Mouse (Mus musculus) midbrain, embryonic 13.5 days (tissue): Measurements from ENCODE around the gene Klkb1. TPM values are rescaled to one million over a fixed set of nuclear protein-coding genes. Genes with fewer than 3 reads are reported as not detected.
"Not testable (repeated sequence)": the region's sequence is repeated elsewhere in the genome, so short reads cannot be mapped to it uniquely, and the experiment has no call there.

Experiments
- ATAC-seq: fragments of 200-750 bp; cut with Nextera tagmentation; 2 replicates; pipeline ENCODE4 v1.8.0; 2017; ENCODE audit warnings: mild to moderate bottlenecking, moderate TSS enrichment, moderate library complexity
- H3K27ac ChIP-seq: fragments of 300-500 bp; sonication (generic); 2 replicates; pipeline ENCODE4 v1.5.1; 2015; ENCODE audit warnings: inconsistent platforms, mild to moderate bottlenecking, moderate library complexity
- H3K27me3 ChIP-seq: fragments of 300-500 bp; sonication (generic); 2 replicates; pipeline ENCODE4 v1.6.1; 2015; ENCODE audit warnings: mild to moderate bottlenecking, inconsistent platforms
- H3K36me3 ChIP-seq: fragments of 300-500 bp; sonication (generic); 2 replicates; pipeline ENCODE4 v1.6.1; 2015; ENCODE audit warnings: mild to moderate bottlenecking, inconsistent platforms
- H3K4me1 ChIP-seq: fragments of 300-500 bp; sonication (generic); replicated peaks from 2 replicates; pipeline ENCODE4 v1.6.1; 2015; ENCODE audit warnings: inconsistent platforms
- H3K4me2 ChIP-seq: fragments of 300-500 bp; sonication (generic); replicated peaks from 2 replicates; pipeline ENCODE4 v1.6.1; 2015; ENCODE audit warnings: moderate library complexity, mild to moderate bottlenecking, inconsistent platforms
- H3K4me3 ChIP-seq: fragments of 300-500 bp; sonication (generic); replicated peaks from 2 replicates; pipeline ENCODE4 v1.5.1; 2015; ENCODE audit warnings: mild to moderate bottlenecking, inconsistent platforms
- H3K9ac ChIP-seq: fragments of 300-500 bp; sonication (generic); replicated peaks from 2 replicates; pipeline ENCODE4 v1.6.1; 2015; ENCODE audit warnings: mild to moderate bottlenecking, inconsistent platforms
- H3K9me3 ChIP-seq: fragments of 300-500 bp; sonication (generic); 2 replicates; pipeline ENCODE4 v1.6.1; 2016; ENCODE audit warnings: mild to moderate bottlenecking, inconsistent platforms
- WGBS: fragments of 180-500 bp; shearing (Covaris S2); methylation state at CpG from one replicate; pipeline ENCODE4 v1.1.7; 2015; 5-methylcytosine and 5-hydroxymethylcytosine counted together
- polyA plus RNA-seq: library from polyadenylated mRNA; unstranded; fragments of >200 nt; fragmentation: Nextera tagmentation; extraction: Ambion mirVana; gene quantifications from 2 replicates; pipeline ENCODE4 v1.2.1, GENCODE M21; 2015

Klkb1 gene
- 0.04 TPM in 1 of 2 replicates, not detected in the other for polyA plus RNA-seq

DNA sequence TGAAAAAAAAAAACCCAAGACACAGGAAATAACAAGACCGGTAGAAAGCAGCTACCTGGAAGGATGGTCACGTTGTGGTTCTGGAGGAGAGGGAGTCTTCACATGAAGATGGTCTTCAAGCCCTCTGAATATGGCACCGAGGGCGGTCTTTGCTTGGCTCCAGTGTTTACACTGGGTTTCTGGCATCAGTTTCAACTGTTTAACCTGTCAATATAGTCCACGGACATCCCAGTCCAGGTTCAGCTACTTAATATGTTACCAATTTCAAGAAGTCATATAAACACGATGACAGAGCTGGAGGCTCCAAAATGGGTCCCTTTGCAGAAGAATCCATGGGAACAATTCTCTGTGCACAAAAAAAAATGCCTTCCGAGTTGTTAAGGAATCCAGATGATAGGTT lies at the start of gene Klkb1:
TSS of gene Klkb1 (minus strand) at position 173 of the 400 bp plus-strand sequence.
- no peak within 1 kb of the TSS for H3K4me3 ChIP-seq
- no peak for ATAC-seq
- 94% methylated on average over 7 of the region's 7 CpGs for WGBS
- H3K36me3 ChIP-seq: no peaks in the 10 kb centered on the region
- H3K9me3 ChIP-seq: no peaks in the 10 kb centered on the region
- H3K27me3 ChIP-seq: no peaks in the 10 kb centered on the region
- H3K4me2 ChIP-seq: no peak within 1 kb of the TSS
- no peaks in the 10 kb centered on the region for H3K4me1 ChIP-seq
- H3K27ac ChIP-seq: no peak within 1 kb of the TSS
- no peak within 1 kb of the TSS for H3K9ac ChIP-seq

DNA sequence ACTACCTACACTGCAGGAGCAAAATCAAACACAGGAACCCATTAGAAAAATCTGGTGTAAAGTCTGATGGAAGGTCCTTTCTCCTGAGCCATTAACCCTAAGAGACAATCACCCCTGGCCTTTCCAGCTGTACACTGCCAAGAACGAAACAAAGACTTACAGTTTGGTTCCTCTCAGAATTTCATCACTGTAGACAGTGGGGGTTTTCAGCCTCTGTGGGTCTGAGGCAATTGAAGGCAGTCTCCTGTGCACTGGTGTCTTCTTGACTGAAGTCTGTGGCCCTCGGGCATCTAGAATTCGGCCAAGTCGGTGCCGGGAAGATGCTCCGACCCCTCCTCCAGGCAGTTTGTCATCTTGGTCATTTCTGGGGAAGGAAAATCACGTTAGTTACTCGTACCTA lies 49.6 kb upstream of the Klkb1 start:
- H3K36me3 ChIP-seq: no peaks in the 10 kb centered on the region; the same call in 1 of the 2 replicates
- WGBS: 89% methylated on average over 8 of the region's 8 CpGs
- ATAC-seq: no peak
- no peaks in the 10 kb centered on the region for H3K27me3 ChIP-seq
- H3K9ac ChIP-seq: no peak overlapping the region
- no peak overlapping the region for H3K4me3 ChIP-seq
- no peak overlapping the region for H3K27ac ChIP-seq
- no peaks in the 10 kb centered on the region for H3K9me3 ChIP-seq
- H3K4me1 ChIP-seq: no peaks in the 10 kb centered on the region; the same call in 1 of the 2 replicates
- H3K4me2 ChIP-seq: no peak overlapping the region

GRCm38 (mm10) chr8:45341630-45342628 lies 47.3 kb upstream of the Klkb1 start:
- Histone ChIP-seq H3K4me3 (no peak overlapping the region), H3K27ac (no peak overlapping the region), H3K36me3 (no peaks in the 10 kb centered on the region), H3K4me1 (no peaks in the 10 kb centered on the region; the same call in 1 of the 2 replicates), H3K27me3 (no peaks in the 10 kb centered on the region), H3K9me3 (no peaks in the 10 kb centered on the region), H3K9ac (no peak overlapping the region), H3K4me2 (no peak overlapping the region)
- 88% methylated on average over 12 of the region's 12 CpGs for WGBS
- ATAC-seq: no peak

GRCm38 (mm10) chr8:45333493-45333892 lies 38.8 kb upstream of the Klkb1 start:
- WGBS: 2% methylated on average over 8 of the region's 8 CpGs
- peaks cover 14% of the 10 kb centered on the region for H3K27me3 ChIP-seq
- H3K9ac ChIP-seq: peak overlapping the region; percentile 69
- peak overlapping the region; percentile 56 for H3K4me3 ChIP-seq
- no peaks in the 10 kb centered on the region for H3K36me3 ChIP-seq
- no peak overlapping the region for H3K27ac ChIP-seq
- ATAC-seq: peak; percentile 54
- H3K4me1 ChIP-seq: peaks cover 14% of the 10 kb centered on the region
- H3K4me2 ChIP-seq: peak overlapping the region; percentile 85
- H3K9me3 ChIP-seq: no peaks in the 10 kb centered on the region

- Histone ChIP-seq H3K9me3 (no peaks in the 10 kb centered on the region), H3K36me3 (no peaks in the 10 kb centered on the region), H3K9ac (peak within 1 kb of the TSS; percentile 69), H3K4me1 (peaks cover 14% of the 10 kb centered on the region), H3K27ac (no peak within 1 kb of the TSS), H3K4me3 (peak within 1 kb of the TSS; percentile 56), H3K27me3 (peaks cover 14% of the 10 kb centered on the region), H3K4me2 (peak within 1 kb of the TSS; percentile 85)
- WGBS: 1% methylated on average over 44 of the region's 44 CpGs
- peak; percentile 70 for ATAC-seq
Measured at GRCm38 (mm10) chr8:45332685-45333409, 38.2 kb upstream of the Klkb1 start, which contains the start of gene Cyp4v3. Cyp4v3 (minus strand) TSS chr8:45333216.

- no peak for ATAC-seq
- no peak overlapping the region for H3K27ac ChIP-seq
- H3K36me3 ChIP-seq: no peaks in the 10 kb centered on the region
- no peaks in the 10 kb centered on the region for H3K9me3 ChIP-seq
- WGBS: 74% methylated on average over 3 of the region's 3 CpGs
- H3K4me2 ChIP-seq: no peak overlapping the region
- H3K27me3 ChIP-seq: peaks cover 14% of the 10 kb centered on the region
- H3K9ac ChIP-seq: no peak overlapping the region
- H3K4me1 ChIP-seq: peaks cover 14% of the 10 kb centered on the region
- no peak overlapping the region for H3K4me3 ChIP-seq
Measured at GRCm38 (mm10) chr8:45330856-45331255, 36.2 kb upstream of the Klkb1 start.

DNA sequence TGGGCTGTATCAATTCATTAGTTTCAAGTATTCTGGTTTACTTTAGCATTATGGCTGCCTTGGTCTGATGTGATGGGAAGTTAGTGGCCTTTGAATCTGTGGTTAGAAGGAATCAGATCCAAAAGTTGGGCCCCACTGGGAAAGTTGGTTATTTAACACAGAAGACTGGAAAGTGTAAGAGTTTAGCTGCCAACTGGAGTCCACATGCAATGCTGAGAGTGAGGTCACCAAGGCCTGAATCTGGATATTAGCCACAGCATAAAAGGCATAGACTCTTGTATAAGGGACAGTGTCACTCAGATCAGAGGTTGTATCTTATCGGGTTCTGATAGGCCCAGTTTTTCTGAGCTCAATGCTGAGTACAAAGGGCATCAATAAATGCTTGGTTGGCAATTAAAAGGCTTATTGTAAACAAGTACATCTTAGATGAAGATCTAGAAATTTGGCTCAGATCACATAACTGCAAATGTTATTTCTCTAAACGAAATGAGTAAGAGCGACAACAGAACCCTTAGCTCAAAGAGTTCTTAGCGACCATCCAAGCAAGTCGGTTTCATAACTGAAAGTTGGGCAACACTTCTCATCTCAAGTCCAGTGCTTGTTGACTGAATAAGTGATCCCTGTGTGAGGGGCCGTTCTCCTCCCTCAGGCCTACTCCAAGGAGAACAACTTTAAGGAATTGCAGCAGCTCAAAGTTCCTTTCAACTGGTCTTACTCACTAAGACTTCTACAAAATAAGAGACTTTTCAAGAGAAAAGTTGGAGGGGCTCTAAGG lies 34.7 kb upstream of the Klkb1 start:
- Histone ChIP-seq H3K4me1 (peaks cover 14% of the 10 kb centered on the region), H3K9ac (no peak overlapping the region), H3K27me3 (peaks cover 14% of the 10 kb centered on the region), H3K4me2 (no peak overlapping the region), H3K4me3 (no peak overlapping the region), H3K36me3 (no peaks in the 10 kb centered on the region), H3K27ac (no peak overlapping the region), H3K9me3 (no peaks in the 10 kb centered on the region)
- WGBS: 91% methylated on average over 6 of the region's 6 CpGs
- no peak for ATAC-seq

DNA sequence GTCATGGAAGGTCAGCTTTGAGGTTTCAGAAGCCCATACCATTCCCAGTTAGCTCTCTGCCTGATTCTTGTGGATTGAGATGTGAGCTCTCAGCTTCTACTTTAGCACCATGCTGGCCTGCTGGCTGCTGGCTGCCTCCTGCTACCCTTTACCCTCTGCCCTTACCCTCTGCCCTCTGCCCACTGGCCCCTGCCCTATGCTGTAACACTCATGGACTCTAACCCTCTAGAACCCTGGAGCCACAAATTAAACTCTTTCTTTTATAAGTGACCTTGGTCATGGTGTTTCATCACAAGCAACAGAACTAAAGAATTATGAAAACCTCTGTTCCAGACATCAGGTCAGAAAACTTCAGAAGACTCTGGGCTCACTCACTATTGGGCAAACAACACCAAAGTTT lies 32.4 kb upstream of the Klkb1 start:
- H3K4me3 ChIP-seq, ATAC-seq, H3K27ac ChIP-seq: not testable (repeated sequence)

DNA sequence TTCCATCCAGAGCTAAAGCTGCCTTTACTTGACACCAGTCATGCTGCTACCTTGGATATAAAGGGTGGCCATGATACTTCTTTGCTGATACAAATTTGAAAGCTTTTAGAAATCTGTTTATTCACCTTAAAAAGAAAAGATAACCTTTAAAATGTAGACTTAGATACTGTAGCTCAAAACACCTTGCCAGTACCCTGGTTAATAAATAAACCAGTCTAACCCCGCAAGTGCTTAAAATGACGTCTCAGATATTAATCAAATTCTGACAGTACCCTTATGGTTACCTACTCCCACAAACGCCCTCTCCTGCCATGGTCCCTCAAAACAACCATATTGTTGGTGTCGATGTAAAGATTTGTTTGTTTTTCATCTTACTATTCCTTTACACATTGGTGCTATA lies 29.5 kb upstream of the Klkb1 start:
- Histone ChIP-seq H3K4me3 (no peak overlapping the region), H3K27ac (no peak overlapping the region), H3K9ac (no peak overlapping the region), H3K4me2 (no peak overlapping the region), H3K36me3 (no peaks in the 10 kb centered on the region), H3K27me3 (no peaks in the 10 kb centered on the region), H3K9me3 (no peaks in the 10 kb centered on the region), H3K4me1 (no peaks in the 10 kb centered on the region)
- WGBS: 89% methylated on average over 4 of the region's 4 CpGs
- ATAC-seq: no peak

More for the DNA sequence above, 32.4 kb upstream of the Klkb1 start:
- H3K9ac ChIP-seq, H3K4me2 ChIP-seq, H3K27me3 ChIP-seq, H3K4me1 ChIP-seq, H3K9me3 ChIP-seq, H3K36me3 ChIP-seq: not testable (repeated sequence)

GRCm38 (mm10) chr8:45321365-45321764 lies 26.7 kb upstream of the Klkb1 start:
- no peaks in the 10 kb centered on the region for H3K27me3 ChIP-seq
- no peak overlapping the region for H3K27ac ChIP-seq
- ATAC-seq: no peak
- H3K36me3 ChIP-seq: no peaks in the 10 kb centered on the region
- no peaks in the 10 kb centered on the region for H3K9me3 ChIP-seq
- no peak overlapping the region for H3K9ac ChIP-seq
- H3K4me1 ChIP-seq: no peaks in the 10 kb centered on the region
- H3K4me3 ChIP-seq: no peak overlapping the region
- 92% methylated on average over 2 of the region's 2 CpGs for WGBS
- H3K4me2 ChIP-seq: no peak overlapping the region

- no peaks in the 10 kb centered on the region for H3K9me3 ChIP-seq
- H3K9ac ChIP-seq: no peak overlapping the region
- no peaks in the 10 kb centered on the region for H3K4me1 ChIP-seq
- H3K4me3 ChIP-seq: no peak overlapping the region
- H3K27me3 ChIP-seq: no peaks in the 10 kb centered on the region
- no peak overlapping the region for H3K4me2 ChIP-seq
- no peak for ATAC-seq
- WGBS: 63% methylated on average over 1 of the region's 1 CpGs
- H3K27ac ChIP-seq: no peak overlapping the region
- no peaks in the 10 kb centered on the region for H3K36me3 ChIP-seq
Measured at GRCm38 (mm10) chr8:45320930-45321329, 26.3 kb upstream of the Klkb1 start.
